Mouse (Mus musculus): ENCODE measurements at regions not wholly inside any gene's neighbourhood (a gene's known extent, or its start where the extent isn't known, plus 50 kb on each side); places are given as distances from the start of the nearest gene placed in this dataset.

GRCm38 (mm10) chr13:32581598-32581997, 202.2 kb downstream of the Mylk4 start:
- TF ChIP-seq CTCF (IDR thresholded peaks at IDR 0.05) (no peak), POLR2A (IDR thresholded peaks at IDR 0.05; ENCODE audit: insufficient read depth, low read depth, low read length) (no peak)
